Mouse (Mus musculus) C2C12 (cell line): ENCODE results near the gene Hepacam. TPM values are rescaled to one million over a fixed set of nuclear protein-coding genes. Genes with fewer than 3 reads are reported as not detected.

ENCODE experiments used
- H3K27me3 ChIP-seq: one replicate; pipeline ENCODE4 v1.6.1; 2011; ENCODE audit not compliant: control insufficient read depth, insufficient read depth, insufficient read length
- H3K36me3 ChIP-seq: one replicate; pipeline ENCODE4 v1.6.1; 2011; ENCODE audit not compliant: control insufficient read depth, insufficient read depth
- H3K4me3 ChIP-seq: one replicate; pipeline ENCODE4 v1.5.1; 2011; ENCODE audit warnings: mild to moderate bottlenecking, control low read depth; ENCODE audit not compliant: poor library complexity, insufficient read depth, severe bottlenecking
- H3K79me2 ChIP-seq: one replicate; pipeline ENCODE4 v1.6.1; 2011; ENCODE audit not compliant: control insufficient read depth, insufficient read depth
- H3K79me3 ChIP-seq: one replicate; pipeline ENCODE4 v1.6.1; 2011; ENCODE audit warnings: low read depth, control low read depth
- H3ac ChIP-seq: one replicate; pipeline ENCODE3; 2011; ENCODE audit warnings: low read depth; ENCODE audit not compliant: control insufficient read depth, insufficient read length
- CEBPB ChIP-seq: IDR thresholded peaks from one replicate; pipeline ENCODE4 v1.6.1; 2011; ENCODE audit warnings: low read depth, mild to moderate bottlenecking, control low read depth, moderate library complexity
- CTCF ChIP-seq: IDR thresholded peaks from one replicate; pipeline ENCODE4 v1.5.1; 2011; ENCODE audit not compliant: control insufficient read depth, insufficient read depth, insufficient read length
- FOSL1 ChIP-seq: IDR thresholded peaks from one replicate; pipeline ENCODE4 v1.8.0; 2011; ENCODE audit warnings: mild to moderate bottlenecking, low read length; ENCODE audit not compliant: poor library complexity, insufficient read depth, severe bottlenecking
- MAX ChIP-seq: IDR thresholded peaks from one replicate; pipeline ENCODE4 v1.6.1; 2011; ENCODE audit warnings: mild to moderate bottlenecking, control low read depth
- MYOD1 ChIP-seq: IDR thresholded peaks from one replicate; pipeline ENCODE4 v1.6.1; 2011; ENCODE audit warnings: low read depth; ENCODE audit not compliant: control insufficient read depth, insufficient read length
- MYOG ChIP-seq: IDR thresholded peaks from one replicate; pipeline ENCODE4 v1.6.1; 2011; ENCODE audit not compliant: control insufficient read depth, insufficient read length; ENCODE audit errors: extremely low read depth
- USF1 ChIP-seq: IDR thresholded peaks from one replicate; pipeline ENCODE4 v1.6.1; 2011; ENCODE audit warnings: low read depth, mild to moderate bottlenecking, control low read depth, moderate library complexity
- polyA plus RNA-seq: library from polyadenylated mRNA; unstranded; fragments of >200 nt; fragmentation: generic; extraction: Trizol; gene quantifications from one replicate; pipeline ENCODE4 v1.2.1, GENCODE M21; 2012; ENCODE audit warnings: missing spikeins

Hepacam gene
- polyA plus RNA-seq, 1 experiment = 0.01 TPM

GRCm38 (mm10) chr9:37390891-37391290 is 23.7 kb downstream of the Hepacam start:
- H3K4me3 ChIP-seq = no peak overlapping the region
- no peak overlapping the region for H3ac ChIP-seq
- no peak for TF ChIP-seq MYOD1
- no peak for TF ChIP-seq CTCF
- no peak for TF ChIP-seq MAX
- TF ChIP-seq FOSL1 = no peak
- TF ChIP-seq MYOG = no peak
- no peak for TF ChIP-seq CEBPB
- no peak for TF ChIP-seq USF1
- H3K79me2 ChIP-seq = no peaks in the 10 kb centered on the region
- H3K79me3 ChIP-seq = no peaks in the 10 kb centered on the region
- H3K27me3 ChIP-seq = peaks cover 9% of the 10 kb centered on the region
- no peaks in the 10 kb centered on the region for H3K36me3 ChIP-seq

- TF ChIP-seq CEBPB (no peak), CTCF (no peak), FOSL1 (no peak), MYOG (no peak), MAX (no peak), USF1 (no peak), MYOD1 (no peak)
- peaks cover 6% of the 10 kb centered on the region for H3K27me3 ChIP-seq
- no peaks in the 10 kb centered on the region for H3K36me3 ChIP-seq
- no peak overlapping the region for H3K4me3 ChIP-seq
- no peak overlapping the region for H3ac ChIP-seq
- no peaks in the 10 kb centered on the region for H3K79me3 ChIP-seq
- H3K79me2 ChIP-seq = no peaks in the 10 kb centered on the region
Measured at GRCm38 (mm10) chr9:37392071-37392470, 24.9 kb downstream of the Hepacam start.

- H3K79me3 ChIP-seq = no peaks in the 10 kb centered on the region
- no peaks in the 10 kb centered on the region for H3K36me3 ChIP-seq
- no peak for TF ChIP-seq CTCF
- no peak for TF ChIP-seq MYOD1
- TF ChIP-seq CEBPB = no peak
- TF ChIP-seq MAX = no peak
- no peak for TF ChIP-seq USF1
- TF ChIP-seq FOSL1 = no peak
- TF ChIP-seq MYOG = no peak
Measured at GRCm38 (mm10) chr9:37393482-37394131, 26.5 kb downstream of the Hepacam start.

GRCm38 (mm10) chr9:37400585-37400984 is 33.4 kb downstream of the Hepacam start:
- TF ChIP-seq MYOG (no peak), CTCF (no peak), FOSL1 (no peak), CEBPB (no peak), MAX (no peak), USF1 (no peak)
- Histone ChIP-seq H3K4me3 (no peak overlapping the region), H3K79me2 (no peaks in the 10 kb centered on the region), H3K36me3 (no peaks in the 10 kb centered on the region), H3ac (no peak overlapping the region), H3K27me3 (peaks cover 37% of the 10 kb centered on the region), H3K79me3 (no peaks in the 10 kb centered on the region)

More at GRCm38 (mm10) chr9:37393482-37394131, 26.5 kb downstream of the Hepacam start:
- no peak overlapping the region for H3K4me3 ChIP-seq
- H3K27me3 ChIP-seq = peaks cover 4% of the 10 kb centered on the region
- no peak overlapping the region for H3ac ChIP-seq
- H3K79me2 ChIP-seq = no peaks in the 10 kb centered on the region

GRCm38 (mm10) chr9:37401802-37402201 is 34.7 kb downstream of the Hepacam start, which contains the start of gene Robo4:
Robo4 (plus strand) TSS chr9:37401897.
- Histone ChIP-seq H3K36me3 (no peaks in the 10 kb centered on the region), H3K79me2 (no peaks in the 10 kb centered on the region), H3K27me3 (peaks cover 39% of the 10 kb centered on the region), H3ac (no peak within 1 kb of the TSS), H3K79me3 (no peaks in the 10 kb centered on the region), H3K4me3 (no peak within 1 kb of the TSS)
- TF ChIP-seq USF1 = no peak
- no peak for TF ChIP-seq CTCF
- no peak for TF ChIP-seq FOSL1
- no peak for TF ChIP-seq MYOD1
- no peak for TF ChIP-seq MYOG
- no peak for TF ChIP-seq MAX
- TF ChIP-seq CEBPB = no peak
